Mouse (Mus musculus): Measurements from ENCODE around the gene Ttll9.

- TF ChIP-seq CTCF (IDR thresholded peaks at IDR 0.05; ENCODE audit: borderline replicate concordance, insufficient read depth, low read depth, low read length): no peak
- TF ChIP-seq POLR2A (IDR thresholded peaks at IDR 0.05; ENCODE audit: borderline replicate concordance, insufficient read depth, low read length): no peak
Measured at GRCm38 (mm10) chr2:152948438-152949020, 13.8 kb upstream of the Ttll9 start.
